Mouse (Mus musculus): Measurements from ENCODE around the gene Olfr1102.

The Olfr1102 gene

GRCm38 (mm10) chr2:86998098-86998497 is at the start of gene Olfr1102:
Gene Olfr1102 (plus strand): TSS chr2:86998398.
- no peak for DNase-seq (ENCODE audit: low spot score)

GRCm38 (mm10) chr2:86960593-86960992 is 37.6 kb upstream of the Olfr1102 start, which contains the start of gene Olfr1099:
Gene Olfr1099 (minus strand): TSS chr2:86960693.
- no peak for DNase-seq (ENCODE audit: low spot score)

DNA sequence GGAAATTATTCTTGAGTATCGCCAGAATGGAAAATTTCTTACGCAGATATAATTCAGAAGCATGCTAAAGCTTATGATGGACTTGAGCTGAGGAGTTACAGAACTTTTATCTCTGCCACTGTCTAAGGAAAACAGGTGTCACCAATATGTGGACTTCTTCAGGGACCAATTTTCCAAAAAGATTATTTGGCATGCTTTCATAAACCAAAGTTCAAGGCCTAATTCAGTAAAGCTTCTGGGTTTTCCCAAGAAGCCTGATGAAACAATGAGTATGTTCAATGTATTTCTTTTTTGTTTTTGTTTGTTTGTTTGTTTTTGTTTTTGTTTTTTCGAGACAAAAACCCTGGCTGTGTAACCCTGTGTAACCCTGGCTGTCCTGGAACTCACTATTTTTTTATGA is 18.3 kb upstream of the Olfr1102 start, which contains the start of gene Olfr1100:
Gene Olfr1100, minus strand, starts transcription at position 101 of the 400 bp plus-strand sequence.
- DNase-seq (ENCODE audit: low spot score): no peak

DNA sequence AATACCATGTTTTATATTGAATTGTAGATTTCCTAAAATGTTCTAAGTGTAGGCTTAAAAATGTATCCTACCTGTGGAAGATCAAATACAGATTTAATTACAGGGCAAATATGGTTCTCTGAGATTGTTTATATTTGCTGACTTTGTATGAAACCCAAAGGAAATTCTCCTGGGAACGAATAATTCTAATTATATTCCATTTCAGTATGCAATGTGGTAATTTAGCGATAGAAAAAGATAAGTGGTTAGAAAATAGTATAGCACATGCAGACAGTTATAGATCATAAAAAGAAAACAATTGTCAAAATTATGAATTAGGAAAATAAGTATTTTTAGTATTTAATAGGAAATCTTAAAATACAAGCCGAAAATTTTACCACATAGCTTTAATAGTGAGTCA is 7.1 kb upstream of the Olfr1102 start, which contains the start of gene Olfr1101:
Gene Olfr1101, minus strand, starts transcription at position 101 of the 400 bp plus-strand sequence.
- no peak for DNase-seq (ENCODE audit: low spot score)

- no peak for DNase-seq (ENCODE audit: low spot score)
Measured at GRCm38 (mm10) chr2:87026980-87027379, 28.8 kb downstream of the Olfr1102 start, which contains the start of gene Olfr1104. Gene Olfr1104 (minus strand): TSS chr2:87027080.

GRCm38 (mm10) chr2:87036431-87036830 is 38.2 kb downstream of the Olfr1102 start, which contains the start of gene Olfr1105:
Gene Olfr1105 (minus strand): TSS chr2:87036531.
- DNase-seq (ENCODE audit: low spot score): no peak

- DNase-seq (ENCODE audit: low spot score): no peak
Measured at GRCm38 (mm10) chr2:87052173-87052572, 54.0 kb downstream of the Olfr1102 start, which contains the start of gene Olfr1106. Gene Olfr1106 (minus strand): TSS chr2:87052273.
